Mouse (Mus musculus) MEL (cell line): ENCODE measurements at regions not wholly inside any gene's neighbourhood (a gene's known extent, or its start where the extent isn't known, plus 50 kb on each side); places are given as distances from the start of the nearest gene placed in this dataset.

ENCODE experiments used
- DNase-seq: peaks from one replicate; pipeline ENCODE4 v3.0.0; 2011; ENCODE audit warnings: low read depth, low spot score
- H3K27ac ChIP-seq: 2 replicates; pipeline ENCODE4 v1.5.1; 2012; ENCODE audit warnings: low read depth, mild to moderate bottlenecking, control low read depth, low read length, moderate library complexity; ENCODE audit not compliant: control insufficient read depth
- H3K27me3 ChIP-seq, 2 experiments: fragments of 150-350 bp in 1 of 2; sonication (generic) in 1 of 2; 2 replicates each; pipeline ENCODE4 v1.6.1; 2012; ENCODE audit warnings: low read length in 2 of 2, mild to moderate bottlenecking in 2 of 2, improper control_type of control experiment in 1 of 2, moderate library complexity in 1 of 2; ENCODE audit not compliant: insufficient read depth in 2 of 2, control insufficient read depth in 1 of 2
- H3K36me3 ChIP-seq, 2 experiments: 2 replicates each; pipeline ENCODE4 v1.6.1; 2012 to 2014; ENCODE audit warnings: low read length in 2 of 2, improper control_type of control experiment in 1 of 2, inconsistent platforms in 1 of 2, mild to moderate bottlenecking in 1 of 2; ENCODE audit not compliant: insufficient read depth in 2 of 2, control insufficient read depth in 1 of 2
- H3K4me1 ChIP-seq, 2 experiments: fragments of 150-350 bp in 1 of 2; sonication (generic) in 1 of 2; 2 replicates each; pipeline ENCODE4 v1.6.1; 2012; ENCODE audit warnings: low read length in 2 of 2, improper control_type of control experiment in 1 of 2, mild to moderate bottlenecking in 1 of 2; ENCODE audit not compliant: insufficient read depth in 2 of 2, control insufficient read depth in 1 of 2
- H3K4me3 ChIP-seq, 2 experiments: fragments of 150-350 bp in 1 of 2; sonication (generic) in 1 of 2; 2 replicates each; pipeline ENCODE4 v1.5.1; 2012; ENCODE audit warnings: low read depth in 2 of 2, low read length in 2 of 2, mild to moderate bottlenecking in 2 of 2, moderate library complexity in 2 of 2, control low read depth in 1 of 2, improper control_type of control experiment in 1 of 2; ENCODE audit not compliant: control insufficient read depth in 1 of 2, insufficient read depth in 1 of 2
- H3K79me2 ChIP-seq: 2 replicates; pipeline ENCODE4 v1.6.1; 2012; ENCODE audit warnings: mild to moderate bottlenecking, low read length, moderate library complexity; ENCODE audit not compliant: control insufficient read depth, poor library complexity, insufficient read depth
- H3K9ac ChIP-seq: 2 replicates; pipeline ENCODE4 v1.6.1; 2012; ENCODE audit warnings: low read depth, mild to moderate bottlenecking, control low read depth, low read length, moderate library complexity; ENCODE audit not compliant: control insufficient read depth, poor library complexity, severe bottlenecking
- H3K9me3 ChIP-seq: fragments of 150-350 bp; sonication (generic); replicated peaks from 2 replicates; pipeline ENCODE4 v1.6.1; 2012; ENCODE audit warnings: mild to moderate bottlenecking, low read length, improper control_type of control experiment, moderate library complexity; ENCODE audit not compliant: insufficient read depth
- BHLHE40 ChIP-seq: IDR thresholded peaks from 2 replicates; pipeline ENCODE4 v1.6.1; 2012; ENCODE audit warnings: low read depth, mild to moderate bottlenecking, inconsistent platforms, low read length, improper control_type of control experiment, borderline replicate concordance
- CHD2 ChIP-seq: IDR thresholded peaks from 2 replicates; pipeline ENCODE4 v1.6.1; 2011; ENCODE audit warnings: low read length, improper control_type of control experiment
- CTCF ChIP-seq, 3 experiments: IDR thresholded peaks in 2 of 3; conservative IDR thresholded peaks in 1 of 3; 2 replicates each; pipeline ENCODE4 v1.5.1; 2011 to 2012; ENCODE audit warnings: low read length in 3 of 3, low read depth in 2 of 3, mild to moderate bottlenecking in 2 of 3, improper control_type of control experiment in 1 of 3, inconsistent platforms in 1 of 3, mixed read lengths in 1 of 3, moderate library complexity in 1 of 3; ENCODE audit not compliant: control insufficient read depth in 1 of 3, insufficient read depth in 1 of 3, poor library complexity in 1 of 3, severe bottlenecking in 1 of 3
- ELF1 ChIP-seq: IDR thresholded peaks from 2 replicates; pipeline ENCODE4 v1.6.1; 2014; ENCODE audit warnings: low read depth, mild to moderate bottlenecking, inconsistent platforms, low read length, improper control_type of control experiment, moderate library complexity
- EP300 ChIP-seq, 2 experiments: IDR thresholded peaks; 2 replicates each; pipeline ENCODE4 v1.6.1; 2011; ENCODE audit warnings: improper control_type of control experiment in 2 of 2, low read length in 2 of 2, low read depth in 1 of 2, mild to moderate bottlenecking in 1 of 2
- ETS1 ChIP-seq: IDR thresholded peaks from 2 replicates; pipeline ENCODE4 v1.6.1; 2012; ENCODE audit warnings: low read depth, mild to moderate bottlenecking, inconsistent platforms, low read length, improper control_type of control experiment, moderate library complexity
- HCFC1 ChIP-seq: IDR thresholded peaks from 2 replicates; pipeline ENCODE4 v1.6.1; 2012; ENCODE audit warnings: low read depth, mild to moderate bottlenecking, inconsistent platforms, low read length, improper control_type of control experiment, moderate library complexity
- JUND ChIP-seq: IDR thresholded peaks from 2 replicates; pipeline ENCODE4 v1.6.1; 2011; ENCODE audit warnings: low read depth, mild to moderate bottlenecking, improper control_type of control experiment, low read length
- KAT2A ChIP-seq: conservative IDR thresholded peaks from 2 replicates; pipeline ENCODE4 v1.6.1; 2012; ENCODE audit warnings: low read depth, low read length, improper control_type of control experiment, inconsistent platforms
- MAZ ChIP-seq: IDR thresholded peaks from 2 replicates; pipeline ENCODE4 v1.6.1; 2012; ENCODE audit warnings: low read depth, mild to moderate bottlenecking, inconsistent platforms, low read length, improper control_type of control experiment
- MEF2A ChIP-seq: IDR thresholded peaks from 2 replicates; pipeline ENCODE4 v1.6.1; 2014; ENCODE audit warnings: low read depth, mild to moderate bottlenecking, inconsistent platforms, low read length, improper control_type of control experiment; ENCODE audit not compliant: poor library complexity, insufficient replicate concordance, severe bottlenecking; ENCODE audit errors: extremely low read depth
- MYB ChIP-seq: IDR thresholded peaks from 2 replicates; pipeline ENCODE4 v1.6.1; 2011; ENCODE audit warnings: mild to moderate bottlenecking, low read depth, low read length, improper control_type of control experiment
- MYC ChIP-seq: IDR thresholded peaks from 2 replicates; pipeline ENCODE4 v1.6.1; 2011; ENCODE audit warnings: low read depth, mild to moderate bottlenecking, low read length, improper control_type of control experiment, moderate library complexity
- NELFE ChIP-seq: IDR thresholded peaks from 2 replicates; pipeline ENCODE4 v1.6.1; 2011; ENCODE audit warnings: low read depth, low read length, improper control_type of control experiment
- NRF1 ChIP-seq: IDR thresholded peaks from 2 replicates; pipeline ENCODE4 v1.6.1; 2014; ENCODE audit warnings: low read depth, mild to moderate bottlenecking, inconsistent platforms, low read length, improper control_type of control experiment, moderate library complexity; ENCODE audit not compliant: poor library complexity, insufficient read depth, severe bottlenecking
- POLR2AphosphoS5 ChIP-seq: IDR thresholded peaks from 2 replicates; pipeline ENCODE4 v1.6.1; 2012; ENCODE audit warnings: low read depth, borderline replicate concordance, mild to moderate bottlenecking, inconsistent platforms, low read length, moderate library complexity, mixed read lengths
- TAL1 ChIP-seq: IDR thresholded peaks from 2 replicates; pipeline ENCODE4 v1.6.1; 2012; ENCODE audit warnings: mild to moderate bottlenecking, inconsistent platforms, low read length, moderate library complexity, mixed read lengths
- TBP ChIP-seq: IDR thresholded peaks from 2 replicates; pipeline ENCODE4 v1.8.0; 2011; ENCODE audit warnings: low read depth, low read length, improper control_type of control experiment
- UBTF ChIP-seq: IDR thresholded peaks from 2 replicates; pipeline ENCODE4 v1.6.1; 2012; ENCODE audit warnings: low read depth, mild to moderate bottlenecking, inconsistent platforms, low read length, improper control_type of control experiment, moderate library complexity, borderline replicate concordance; ENCODE audit not compliant: insufficient read depth
- USF1 ChIP-seq: IDR thresholded peaks from 2 replicates; pipeline ENCODE4 v1.6.1; 2014; ENCODE audit warnings: low read depth, mild to moderate bottlenecking, inconsistent platforms, low read length, improper control_type of control experiment, moderate library complexity
- USF2 ChIP-seq, 2 experiments: IDR thresholded peaks; 2 replicates each; pipeline ENCODE4 v1.6.1; 2011 to 2012; ENCODE audit warnings: improper control_type of control experiment in 2 of 2, low read length in 2 of 2, borderline replicate concordance in 1 of 2, inconsistent platforms in 1 of 2, low read depth in 1 of 2, mild to moderate bottlenecking in 1 of 2; ENCODE audit not compliant: insufficient read depth in 1 of 2
- ZC3H11A ChIP-seq: IDR thresholded peaks from 2 replicates; pipeline ENCODE4 v1.6.1; 2012; ENCODE audit warnings: low read depth, mild to moderate bottlenecking, inconsistent platforms, low read length, improper control_type of control experiment
- ZKSCAN1 ChIP-seq: IDR thresholded peaks from 2 replicates; pipeline ENCODE4 v1.6.1; 2012; ENCODE audit warnings: low read depth, mild to moderate bottlenecking, inconsistent platforms, low read length, improper control_type of control experiment, moderate library complexity
- ZMIZ1 ChIP-seq: IDR thresholded peaks from 2 replicates; pipeline ENCODE4 v1.6.1; 2012; ENCODE audit warnings: low read depth, mild to moderate bottlenecking, inconsistent platforms, low read length, improper control_type of control experiment, moderate library complexity
- ZNF384 ChIP-seq: IDR thresholded peaks from 2 replicates; pipeline ENCODE4 v1.6.1; 2012; ENCODE audit warnings: low read depth, mild to moderate bottlenecking, inconsistent platforms, low read length, improper control_type of control experiment

GRCm38 (mm10) chr4:10257537-10257936 lies 616.8 kb upstream of the 2610301B20Rik start:
- no peak for DNase-seq
- H3K4me1 ChIP-seq = no peaks in the 10 kb centered on the region
- H3K9ac ChIP-seq = no peak overlapping the region
- no peak for TF ChIP-seq CHD2
- no peak for TF ChIP-seq ETS1
- no peak for TF ChIP-seq ZC3H11A
- H3K9me3 ChIP-seq = no peaks in the 10 kb centered on the region
- no peak overlapping the region for H3K4me3 ChIP-seq
- no peak overlapping the region for H3K27ac ChIP-seq
- no peaks in the 10 kb centered on the region for H3K36me3 ChIP-seq
- H3K79me2 ChIP-seq = no peaks in the 10 kb centered on the region
- H3K27me3 ChIP-seq = no peaks in the 10 kb centered on the region

- no peak overlapping the region for H3K27ac ChIP-seq
- no peak for TF ChIP-seq CHD2
- TF ChIP-seq KAT2A = no peak
- TF ChIP-seq MYB = no peak
- TF ChIP-seq TAL1 = no peak
- TF ChIP-seq EP300 (IDR thresholded peaks at IDR 0.05; ENCODE audit: low read depth in 1 of 2, low read length in 2 of 2) = no peak
- TF ChIP-seq ZMIZ1 = no peak
- no peak for TF ChIP-seq JUND
- TF ChIP-seq BHLHE40 = no peak
- TF ChIP-seq MYC = no peak
- no peak for TF ChIP-seq HCFC1
Measured at GRCm38 (mm10) chr4:10260351-10260750, 613.9 kb upstream of the 2610301B20Rik start.

GRCm38 (mm10) chr4:10265942-10266341 lies 608.4 kb upstream of the 2610301B20Rik start:
- no peak for DNase-seq
- no peak overlapping the region for H3K27ac ChIP-seq
- no peaks in the 10 kb centered on the region for H3K79me2 ChIP-seq
- no peak overlapping the region for H3K4me3 ChIP-seq
- no peaks in the 10 kb centered on the region for H3K4me1 ChIP-seq
- no peaks in the 10 kb centered on the region for H3K36me3 ChIP-seq
- H3K9ac ChIP-seq = no peak overlapping the region
- no peaks in the 10 kb centered on the region for H3K27me3 ChIP-seq
- no peaks in the 10 kb centered on the region for H3K9me3 ChIP-seq
- no peak for TF ChIP-seq TBP
- no peak for TF ChIP-seq POLR2AphosphoS5
- no peak for TF ChIP-seq UBTF
- TF ChIP-seq JUND = no peak
- TF ChIP-seq MAZ = no peak
- no peak for TF ChIP-seq KAT2A
- no peak for TF ChIP-seq USF2 (IDR thresholded peaks at IDR 0.05; ENCODE audit: borderline replicate concordance in 1 of 2, insufficient read depth in 1 of 2, low read depth in 1 of 2, low read length in 2 of 2)
- TF ChIP-seq CTCF (IDR thresholded peaks at IDR 0.05 in 2 of 3, conservative IDR thresholded peaks at IDR 0.05 in 1 of 3; ENCODE audit: control insufficient read depth in 1 of 3, insufficient read depth in 1 of 3, low read depth in 2 of 3, low read length in 3 of 3, poor library complexity in 1 of 3, severe bottlenecking in 1 of 3) = no peak
- TF ChIP-seq ELF1 = no peak
- no peak for TF ChIP-seq ETS1
- no peak for TF ChIP-seq ZC3H11A
- no peak for TF ChIP-seq MEF2A
- TF ChIP-seq ZKSCAN1 = no peak
- TF ChIP-seq BHLHE40 = no peak
- no peak for TF ChIP-seq CHD2
- no peak for TF ChIP-seq USF1
- no peak for TF ChIP-seq NRF1
- TF ChIP-seq NELFE = no peak
- no peak for TF ChIP-seq ZNF384

More at GRCm38 (mm10) chr4:10260351-10260750, 613.9 kb upstream of the 2610301B20Rik start:
- Histone ChIP-seq H3K79me2 (no peaks in the 10 kb centered on the region), H3K9ac (no peak overlapping the region), H3K9me3 (no peaks in the 10 kb centered on the region), H3K4me1 (no peaks in the 10 kb centered on the region), H3K4me3 (no peak overlapping the region), H3K27me3 (no peaks in the 10 kb centered on the region), H3K36me3 (no peaks in the 10 kb centered on the region)
- no peak for DNase-seq
